Mouse (Mus musculus): ENCODE measurements around the gene Pcbp2. TPM values are rescaled to one million over a fixed set of nuclear protein-coding genes. Genes with fewer than 3 reads are reported as not detected.

Gene Pcbp2
- 125 TPM for polyA plus RNA-seq (2017; shearing (Covaris generic))

GRCm38 (mm10) chr15:102470183-102470604 is at the start of gene Pcbp2:
TSS of gene Pcbp2 (plus strand) at chr15:102470539.

GRCm38 (mm10) chr15:102445146-102445545 is 25.2 kb upstream of the Pcbp2 start, which contains the start of gene Amhr2:
TSS of gene Amhr2 (plus strand) at chr15:102445367.

GRCm38 (mm10) chr15:102458904-102459317 is 11.4 kb upstream of the Pcbp2 start, which contains the start of gene Prr13:
TSS of gene Prr13 (plus strand) at chr15:102459028.

GRCm38 (mm10) chr15:102503447-102503846 is 33.1 kb downstream of the Pcbp2 start, which contains the start of gene Gm10337:
TSS of gene Gm10337 (plus strand) at chr15:102503722.

GRCm38 (mm10) chr15:102516728-102517404 is 46.5 kb downstream of the Pcbp2 start, which contains the start of gene Map3k12:
TSS of gene Map3k12 (minus strand) at chr15:102517064.

GRCm38 (mm10) chr15:102517976-102518858 is 47.9 kb downstream of the Pcbp2 start, which contains the start of gene Tarbp2:
TSS of gene Tarbp2 (plus strand) at chr15:102518192.

GRCm38 (mm10) chr15:102524892-102525485 is 54.6 kb downstream of the Pcbp2 start, which contains the start of gene Npff:
TSS of gene Npff (minus strand) at chr15:102524942.

Other genes starting within 250 kb of the Pcbp2 start
- gene Itgb7, start 238.6 kb upstream of the Pcbp2 start, polyA plus RNA-seq (2017; shearing (Covaris generic)), result 979 TPM
- 38.9 TPM for gene Rarg, start 213.0 kb upstream of the Pcbp2 start, polyA plus RNA-seq (2017; shearing (Covaris generic))
- gene Gm9918, start 200.0 kb upstream of the Pcbp2 start, polyA plus RNA-seq (2017; shearing (Covaris generic)), result not detected
- gene Mfsd5, start 191.1 kb upstream of the Pcbp2 start, polyA plus RNA-seq (2017; shearing (Covaris generic)), result 92.2 TPM
- gene Espl1, start 174.3 kb upstream of the Pcbp2 start, polyA plus RNA-seq (2017; shearing (Covaris generic)), result 2.7 TPM
- gene Pfdn5, start 144.4 kb upstream of the Pcbp2 start, polyA plus RNA-seq (2017; shearing (Covaris generic)), result 518 TPM
- 105 TPM for gene Myg1, start 138.8 kb upstream of the Pcbp2 start, polyA plus RNA-seq (2017; shearing (Covaris generic))
- 57.2 TPM for gene Aaas, start 119.8 kb upstream of the Pcbp2 start, polyA plus RNA-seq (2017; shearing (Covaris generic))
- gene Sp7, start 103.4 kb upstream of the Pcbp2 start, polyA plus RNA-seq (2017; shearing (Covaris generic)), result not detected
- 16.0 TPM for gene Sp1, start 64.4 kb upstream of the Pcbp2 start, polyA plus RNA-seq (2017; shearing (Covaris generic))
- gene Amhr2, start 25.2 kb upstream of the Pcbp2 start, polyA plus RNA-seq (2017; shearing (Covaris generic)), result 0.78 TPM
- gene Prr13, start 11.5 kb upstream of the Pcbp2 start, polyA plus RNA-seq (2017; shearing (Covaris generic)), result 713 TPM
- gene Gm10337, start 33.2 kb downstream of the Pcbp2 start, polyA plus RNA-seq (2017; shearing (Covaris generic)), result not detected
- 11.6 TPM for gene Map3k12, start 46.5 kb downstream of the Pcbp2 start, polyA plus RNA-seq (2017; shearing (Covaris generic))
- gene Tarbp2, start 47.7 kb downstream of the Pcbp2 start, polyA plus RNA-seq (2017; shearing (Covaris generic)), result 63.5 TPM
- gene Npff, start 54.4 kb downstream of the Pcbp2 start, polyA plus RNA-seq (2017; shearing (Covaris generic)), result 4.3 TPM
- 4.6 TPM for gene Gm28047, start 154.5 kb downstream of the Pcbp2 start, polyA plus RNA-seq (2017; shearing (Covaris generic))
- 46.8 TPM for gene Atf7, start 154.9 kb downstream of the Pcbp2 start, polyA plus RNA-seq (2017; shearing (Covaris generic))
- gene Atp5g2, start 201.8 kb downstream of the Pcbp2 start, polyA plus RNA-seq (2017; shearing (Covaris generic)), result 16.9 TPM

Measured in inflammation-experienced regulatory T-cells, adult 16 weeks (primary cell).